Mouse (Mus musculus): ENCODE data around the gene Fam53b.

DNA sequence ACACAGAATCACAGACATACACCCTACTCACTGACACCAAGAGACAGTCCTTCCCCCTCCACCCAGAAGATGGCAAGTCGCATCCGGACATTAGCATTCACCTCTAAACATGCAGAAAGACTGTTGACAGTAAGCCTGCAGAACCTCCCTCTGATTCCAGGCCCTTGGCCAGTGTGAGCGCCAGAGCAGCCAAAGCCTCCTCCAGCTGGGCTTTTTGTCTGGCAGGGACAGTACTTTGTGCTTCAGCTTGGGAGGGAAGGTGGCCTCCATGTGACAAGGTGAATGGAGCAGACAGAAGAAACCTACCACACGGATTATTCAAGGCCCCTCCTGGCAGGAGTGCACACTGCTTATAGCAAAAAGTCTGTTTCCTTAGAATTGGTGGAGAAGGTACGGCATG, 7.4 kb downstream of the Fam53b start:
- no peak for TF ChIP-seq CTCF (IDR thresholded peaks at IDR 0.05; ENCODE audit: control insufficient read depth, insufficient read depth, low read length)
- TF ChIP-seq POLR2A (IDR thresholded peaks at IDR 0.05; ENCODE audit: borderline replicate concordance, control insufficient read depth, low read depth, low read length): no peak
